ENCODE assay signal across 8 mouse cellular contexts in the genomic region with DNA sequence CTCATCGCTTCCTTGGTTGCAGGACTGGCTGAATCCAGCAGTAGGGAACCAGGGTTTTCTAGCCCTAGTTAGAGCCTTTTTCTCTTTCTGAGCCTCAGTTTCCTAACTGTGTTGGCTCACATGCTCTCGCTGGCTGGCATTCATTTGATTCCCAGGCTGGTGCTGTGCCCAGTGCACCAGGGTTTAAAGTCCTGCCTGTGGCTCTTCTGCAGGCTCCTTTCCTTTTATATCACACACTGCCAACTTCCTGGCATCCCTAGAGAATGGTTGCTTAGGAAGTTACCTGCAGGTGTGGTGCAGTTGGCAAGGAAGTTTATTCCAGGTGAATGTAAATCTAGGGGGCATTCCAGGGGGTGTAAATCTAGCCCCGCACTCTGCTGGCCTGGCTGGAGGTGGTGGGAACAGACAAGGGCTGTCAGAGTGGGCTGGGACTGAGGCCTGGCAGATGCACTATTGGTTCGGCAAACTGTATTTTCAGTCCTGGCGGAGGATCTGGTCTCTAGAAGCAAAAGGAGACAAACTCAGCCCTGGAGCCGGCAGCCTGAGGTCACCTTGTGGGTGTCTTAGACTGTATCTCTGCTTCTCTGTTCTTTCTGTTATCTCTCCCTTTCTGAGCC. TPM values are rescaled to one million over a fixed set of nuclear protein-coding genes. Genes with fewer than 3 reads are reported as not detected.
DNase-seq lines count a peak whose midpoint lies in the region; ATAC-seq and TF ChIP-seq lines count a peak whose summit lies in the region.

No protein-coding gene starts in this region.

- peak overlapping the region; percentile 26; the same call in 1 of the 2 replicates for H3K4me3 ChIP-seq in brown adipose tissue, adult 24 weeks (ENCODE audit: insufficient read depth, low read depth, low read length)
- peak overlapping the region; percentile 89 for H3K4me3 ChIP-seq in hindbrain, embryonic 14.5 days (replicated peaks; ENCODE audit: low read length)
- peak overlapping the region in 1 of 2 experiments; percentile 7; a peak in 2 of 4 replicates for H3K4me3 ChIP-seq in liver, embryonic 14.5 days (ENCODE audit: insufficient read depth in 1 of 2, low read depth in 2 of 2, low read length in 2 of 2)

- H3K27ac ChIP-seq in brown adipose tissue, adult 24 weeks (replicated peaks; ENCODE audit: low read depth, low read length): no peak overlapping the region
- peak overlapping the region; percentile 60 for H3K27ac ChIP-seq in hindbrain, embryonic 14.5 days
- no peak overlapping the region for H3K27ac ChIP-seq in liver, embryonic 14.5 days

- no peaks in the 10 kb centered on the region for H3K9me3 ChIP-seq in hindbrain, embryonic 14.5 days (ENCODE audit: control insufficient read depth, low read length)
- H3K9me3 ChIP-seq in liver, embryonic 14.5 days (ENCODE audit: control insufficient read depth, low read length): no peaks in the 10 kb centered on the region

- TF ChIP-seq CTCF in liver, embryonic 14.5 days (IDR thresholded peaks at IDR 0.05; ENCODE audit: low read depth): no peak

- peaks cover 6% of the 10 kb centered on the region; the same call in 1 of the 2 replicates for H3K4me1 ChIP-seq in brown adipose tissue, adult 24 weeks (ENCODE audit: control insufficient read depth, insufficient read depth, insufficient read length, low read length)
- peaks cover 21% of the 10 kb centered on the region for H3K4me1 ChIP-seq in hindbrain, embryonic 14.5 days (replicated peaks; ENCODE audit: control insufficient read depth, insufficient read depth, low read length)
- peaks cover 0 to 14% of the 10 kb centered on the region in 2 experiments; a peak in 2 of 4 replicates for H3K4me1 ChIP-seq in liver, embryonic 14.5 days (replicated peaks; ENCODE audit: control insufficient read depth in 2 of 2, insufficient read depth in 2 of 2, low read length in 1 of 2)

- peaks cover 20% of the 10 kb centered on the region for H3K36me3 ChIP-seq in hindbrain, embryonic 14.5 days (replicated peaks; ENCODE audit: control insufficient read depth, insufficient read depth)
- H3K36me3 ChIP-seq in liver, embryonic 14.5 days (replicated peaks; ENCODE audit: control insufficient read depth, insufficient read depth, low read depth): 0 out of 2 replicates have a peak, but pooled peaks cover 2% of the 10 kb centered on the region

- H3K9ac ChIP-seq in hindbrain, embryonic 14.5 days: peak overlapping the region; percentile 87; the same call in 1 of the 2 replicates
- H3K9ac ChIP-seq in liver, embryonic 14.5 days (replicated peaks): no peak overlapping the region

- WGBS in hindbrain, embryonic 14.5 days: 81% methylated on average over 6 of the region's 6 CpGs
- 53% methylated on average over 6 of the region's 6 CpGs for WGBS in liver, embryonic 14.5 days (ENCODE audit: insufficient replicate concordance)

- peak; percentile 23 for DNase-seq in cerebellum, adult 8-10 months
- DNase-seq in cerebellum, postnatal 10 days: no peak
- no peak for DNase-seq in hindbrain, embryonic 14.5 days (ENCODE audit: low spot score)
- no peak for DNase-seq in liver, embryonic 14.5 days (ENCODE audit: low read depth in 3 of 3, low spot score in 3 of 3)
- no peak for DNase-seq in right cerebral cortex, adult 2 months (ENCODE audit: low spot score in 2 of 2)
- DNase-seq in natural killer cell, adult 2 months (ENCODE audit: low spot score in 2 of 2): no peak
- DNase-seq in gastrocnemius, postnatal 4 days (ENCODE audit: low spot score in 2 of 2): no peak

- TF ChIP-seq EP300 in liver, embryonic 14.5 days (IDR thresholded peaks at IDR 0.05; ENCODE audit: low read depth): no peak

- H3K4me2 ChIP-seq in hindbrain, embryonic 14.5 days (replicated peaks): peak overlapping the region; percentile 99
- H3K4me2 ChIP-seq in liver, embryonic 14.5 days (ENCODE audit: low read depth): peak overlapping the region; percentile 83

- H3K27me3 ChIP-seq in hindbrain, embryonic 14.5 days (ENCODE audit: control insufficient read depth, insufficient read depth, low read length): no peaks in the 10 kb centered on the region
- no peaks in the 10 kb centered on the region for H3K27me3 ChIP-seq in liver, embryonic 14.5 days (ENCODE audit: control insufficient read depth, insufficient read depth, low read length)

- no peak for ATAC-seq in hindbrain, embryonic 14.5 days (ENCODE audit: low FRiP score)
- ATAC-seq in liver, embryonic 14.5 days (ENCODE audit: insufficient read depth): no peak

RNA-seq across cellular contexts. Expression of gene Ppif, which starts 0.6 kb away (rescaled TPM):
- polyA plus RNA-seq in brown adipose tissue, adult 24 weeks (2012; ENCODE audit: insufficient read depth, insufficient read length, missing spikeins): 67.7 and 79.0 TPM in 2 replicates
- 29.5 and 31.8 TPM in 2 replicates for polyA plus RNA-seq in hindbrain, embryonic 14.5 days (2014; fragmentation: Nextera tagmentation; extraction: Ambion mirVana)
- 42.5 and 44.2 TPM in 2 replicates for polyA plus RNA-seq in liver, embryonic 14.5 days (2012; rRNA removed)
- polyA plus RNA-seq in liver, embryonic 14.5 days (2014; fragmentation: Nextera tagmentation; extraction: Ambion mirVana): 28.8 and 35.7 TPM in 2 replicates
- 10 to 100 TPM; 27.0 to 31.5 TPM for total RNA-seq in gastrocnemius, postnatal 4 days (2021)
